Mouse (Mus musculus) E14TG2a.4 (cell line): ENCODE results near the gene Dclk2.
A peak's percentile ranks its signal among the peaks of the same experiment; 100 is the strongest.

ENCODE experiments used
- H3K27me3 ChIP-seq: 2 replicates; pipeline ENCODE4 v1.6.1; 2014; ENCODE audit warnings: low read length, control low read depth; ENCODE audit not compliant: insufficient read depth
- H3K36me3 ChIP-seq: 2 replicates; pipeline ENCODE4 v1.6.1; 2014; ENCODE audit warnings: low read length, control low read depth; ENCODE audit not compliant: insufficient read depth
- H3K4me1 ChIP-seq: replicated peaks from 2 replicates; pipeline ENCODE4 v1.6.1; 2014; ENCODE audit warnings: low read depth, low read length, control low read depth
- H3K4me3 ChIP-seq: replicated peaks from 2 replicates; pipeline ENCODE4 v1.5.1; 2014; ENCODE audit warnings: mild to moderate bottlenecking, low read length
- H3K9me3 ChIP-seq: 2 replicates; pipeline ENCODE4 v1.6.1; 2014; ENCODE audit warnings: low read length, control low read depth
- CTCF ChIP-seq: conservative IDR thresholded peaks from 2 replicates; pipeline ENCODE4 v1.5.1; 2014; ENCODE audit warnings: low read length
- NANOG ChIP-seq: IDR thresholded peaks from 2 replicates; pipeline ENCODE4 v1.6.1; 2014; ENCODE audit warnings: borderline replicate concordance, low read length, mixed read lengths
- POU5F1 ChIP-seq: IDR thresholded peaks from 2 replicates; pipeline ENCODE4 v1.6.1; 2014; ENCODE audit warnings: low read length, borderline replicate concordance

The Dclk2 gene

GRCm38 (mm10) chr3:86827506-86827905 lies 93.1 kb downstream of the Dclk2 start:
- Histone ChIP-seq H3K4me3 (no peak overlapping the region), H3K9me3 (no peaks in the 10 kb centered on the region), H3K27me3 (peaks cover 6% of the 10 kb centered on the region; the same call in 1 of the 2 replicates), H3K4me1 (peaks cover 20% of the 10 kb centered on the region), H3K36me3 (peaks cover 28% of the 10 kb centered on the region)
- TF ChIP-seq POU5F1 (no peak), NANOG (no peak), CTCF (no peak)

- Histone ChIP-seq H3K4me3 (no peak overlapping the region), H3K27me3 (no peaks in the 10 kb centered on the region), H3K9me3 (no peaks in the 10 kb centered on the region), H3K36me3 (peaks cover 22% of the 10 kb centered on the region), H3K4me1 (no peaks in the 10 kb centered on the region)
- no peak for TF ChIP-seq POU5F1
- no peak for TF ChIP-seq CTCF
- no peak for TF ChIP-seq NANOG
Observed at GRCm38 (mm10) chr3:86821383-86821782, 99.3 kb downstream of the Dclk2 start.

- Histone ChIP-seq H3K9me3 (no peaks in the 10 kb centered on the region), H3K27me3 (no peaks in the 10 kb centered on the region), H3K4me3 (no peak overlapping the region), H3K4me1 (peaks cover under 1% of the 10 kb centered on the region; the same call in 1 of the 2 replicates), H3K36me3 (peaks cover 26% of the 10 kb centered on the region)
- TF ChIP-seq POU5F1, result no peak
- TF ChIP-seq CTCF, result no peak
- no peak for TF ChIP-seq NANOG
Observed at GRCm38 (mm10) chr3:86820344-86820743, 100.3 kb downstream of the Dclk2 start.

GRCm38 (mm10) chr3:86819372-86819771 lies 101.3 kb downstream of the Dclk2 start:
- TF ChIP-seq POU5F1, result no peak
- no peak for TF ChIP-seq CTCF
- TF ChIP-seq NANOG, result no peak
- Histone ChIP-seq H3K36me3 (peaks cover 30% of the 10 kb centered on the region), H3K9me3 (no peaks in the 10 kb centered on the region), H3K27me3 (no peaks in the 10 kb centered on the region), H3K4me3 (no peak overlapping the region), H3K4me1 (peaks cover 5% of the 10 kb centered on the region; the same call in 1 of the 2 replicates)

- Histone ChIP-seq H3K27me3 (no peaks in the 10 kb centered on the region), H3K4me1 (peaks cover 5% of the 10 kb centered on the region; the same call in 1 of the 2 replicates), H3K36me3 (peaks cover 34% of the 10 kb centered on the region), H3K4me3 (no peak overlapping the region), H3K9me3 (no peaks in the 10 kb centered on the region)
- TF ChIP-seq CTCF (no peak), POU5F1 (no peak), NANOG (no peak)
Observed at GRCm38 (mm10) chr3:86818001-86818585, 102.6 kb downstream of the Dclk2 start.

- TF ChIP-seq POU5F1 (no peak), NANOG (no peak), CTCF (peak; percentile 88)
- Histone ChIP-seq H3K27me3 (no peaks in the 10 kb centered on the region), H3K36me3 (peaks cover 19% of the 10 kb centered on the region), H3K4me1 (peaks cover 16% of the 10 kb centered on the region; the same call in 1 of the 2 replicates), H3K4me3 (no peak overlapping the region), H3K9me3 (no peaks in the 10 kb centered on the region)
Observed at GRCm38 (mm10) chr3:86812689-86813088, 108.0 kb downstream of the Dclk2 start.

GRCm38 (mm10) chr3:86810908-86811307 lies 109.7 kb downstream of the Dclk2 start:
- TF ChIP-seq NANOG (no peak), POU5F1 (no peak), CTCF (no peak)
- H3K4me3 ChIP-seq, result no peak overlapping the region
- H3K36me3 ChIP-seq, result peaks cover 19% of the 10 kb centered on the region
- peaks cover 21% of the 10 kb centered on the region for H3K4me1 ChIP-seq
- no peaks in the 10 kb centered on the region for H3K9me3 ChIP-seq
- no peaks in the 10 kb centered on the region for H3K27me3 ChIP-seq

- peaks cover 23% of the 10 kb centered on the region for H3K36me3 ChIP-seq
- H3K4me1 ChIP-seq, result peaks cover 17% of the 10 kb centered on the region
- TF ChIP-seq CTCF (no peak), POU5F1 (no peak), NANOG (no peak)
- no peaks in the 10 kb centered on the region for H3K9me3 ChIP-seq
- H3K4me3 ChIP-seq, result no peak overlapping the region
- no peaks in the 10 kb centered on the region for H3K27me3 ChIP-seq
Observed at GRCm38 (mm10) chr3:86809646-86810045, 111.0 kb downstream of the Dclk2 start.

- Histone ChIP-seq H3K27me3 (no peaks in the 10 kb centered on the region), H3K4me1 (peaks cover 17% of the 10 kb centered on the region), H3K36me3 (peaks cover 23% of the 10 kb centered on the region), H3K9me3 (no peaks in the 10 kb centered on the region), H3K4me3 (no peak overlapping the region)
- TF ChIP-seq CTCF (no peak), POU5F1 (no peak)
Observed at GRCm38 (mm10) chr3:86809199-86809598, 111.5 kb downstream of the Dclk2 start.
